Mouse (Mus musculus) gastrocnemius, postnatal 4 days (tissue): ENCODE data around the gene Rock2. TPM values are rescaled to one million over a fixed set of nuclear protein-coding genes. Genes with fewer than 3 reads are reported as not detected.

Source experiments
- total RNA-seq, 2 experiments: library from RNA; stranded (reverse); gene quantifications; 2 replicates each; pipeline ENCODE4 v1.2.3; 2021

The Rock2 gene
- total RNA-seq, 2 experiments from 2014 or later = 122 to 125 TPM

Other genes with a start within 250 kb of the Rock2 start
- gene Ntsr2, start 241.5 kb upstream of the Rock2 start, total RNA-seq = 1 to 10 TPM in 1 of 2 experiments, under 1 TPM in 1; 0.83 to 1.2 TPM
- under 1 TPM; 0.39 to 0.98 TPM for gene Greb1, start 94.0 kb upstream of the Rock2 start, total RNA-seq
- 10 to 100 TPM; 53.1 to 57.7 TPM for gene E2f6, start 83.9 kb upstream of the Rock2 start, total RNA-seq
- 1 to 10 TPM; 4.3 to 4.4 TPM for gene Pqlc3, start 105.5 kb downstream of the Rock2 start, total RNA-seq
- gene 2410004P03Rik, start 116.8 kb downstream of the Rock2 start, total RNA-seq = under 1 TPM in 1 of 2 experiments, not detected in 1; 0.08 TPM